7 mouse cellular contexts compared by ENCODE assay signal in the genomic region with DNA sequence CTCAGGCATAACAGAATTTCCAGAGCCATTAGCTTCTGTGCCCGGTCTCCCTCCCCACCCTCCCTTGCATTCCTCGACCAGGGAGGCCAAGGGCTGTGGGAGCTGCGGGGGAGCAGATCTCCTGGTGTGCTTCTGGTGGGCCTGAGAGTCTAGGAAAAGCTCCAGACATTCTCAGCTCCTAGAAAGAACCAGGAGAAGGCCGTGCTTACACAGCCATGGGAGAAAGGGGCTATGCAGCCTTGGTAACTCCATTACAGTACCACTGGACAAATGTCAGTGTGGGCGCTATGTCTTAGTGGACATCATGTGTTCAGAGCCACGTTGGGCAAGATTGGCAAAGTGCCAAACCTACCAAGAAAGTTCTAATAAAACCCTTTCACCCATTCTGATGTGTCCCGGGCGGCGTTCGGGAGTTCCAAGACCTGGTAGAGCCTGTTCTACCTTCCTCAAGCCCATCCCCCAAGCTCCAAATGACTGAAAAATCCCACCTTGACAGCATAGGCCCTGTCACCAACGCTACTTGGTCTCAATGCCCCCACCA. TPM values are rescaled to one million over a fixed set of nuclear protein-coding genes. Genes with fewer than 3 reads are reported as not detected.
A peak's percentile ranks its signal among the peaks of the same experiment; 100 is the strongest.
DNase-seq lines count a peak whose midpoint lies in the region; ATAC-seq and TF ChIP-seq lines count a peak whose summit lies in the region.

No protein-coding gene starts in this region.

- H3K27ac ChIP-seq in ES-E14 (ENCODE audit: insufficient read depth, low read depth, low read length, poor library complexity, severe bottlenecking): no peak overlapping the region
- H3K27ac ChIP-seq in forebrain, embryonic 13.5 days: no peak overlapping the region
- peak overlapping the region; percentile 84 for H3K27ac ChIP-seq in lung, embryonic 15.5 days

- no peak overlapping the region for H3K9ac ChIP-seq in ES-E14 (ENCODE audit: insufficient read depth, low read depth, low read length, poor library complexity, severe bottlenecking)
- peak overlapping the region; percentile 82 for H3K9ac ChIP-seq in forebrain, embryonic 13.5 days
- H3K9ac ChIP-seq in lung, embryonic 15.5 days: peak overlapping the region; percentile 90

- H3K4me1 ChIP-seq in ES-E14 (ENCODE audit: control insufficient read depth in 2 of 2, insufficient read depth in 2 of 2, low read length in 2 of 2, poor library complexity in 1 of 2): peaks cover 2 to 20% of the 10 kb centered on the region in 2 experiments; a peak in 3 of 4 replicates
- peaks cover 22% of the 10 kb centered on the region for H3K4me1 ChIP-seq in forebrain, embryonic 13.5 days
- peaks cover 42% of the 10 kb centered on the region for H3K4me1 ChIP-seq in lung, embryonic 15.5 days

- peak; percentile 5; the same call in 1 of the 2 replicates for ATAC-seq in forebrain, embryonic 13.5 days
- ATAC-seq in lung, embryonic 15.5 days (ENCODE audit: borderline replicate concordance, extremely low read depth, low FRiP score, low TSS enrichment): peak; percentile 13; the same call in 1 of the 2 replicates
- ATAC-seq in CD4-positive, CD25-positive, alpha-beta regulatory T cell, adult 4 months: no peak

- in situ Hi-C loops in ES-E14 (cut with MboI; ENCODE audit: low sequenced_read_pairs in 2 of 2, unreplicated experiment in 2 of 2): no loop called here

- H3K4me3 ChIP-seq in ES-E14 (ENCODE audit: insufficient read depth in 1 of 2, low read depth in 1 of 2, low read length in 2 of 2, poor library complexity in 1 of 2, severe bottlenecking in 1 of 2): peak overlapping the region; percentile 56 to 67
- peak overlapping the region; percentile 59 for H3K4me3 ChIP-seq in forebrain, embryonic 13.5 days
- H3K4me3 ChIP-seq in lung, embryonic 15.5 days: peak overlapping the region; percentile 75

- WGBS in forebrain, embryonic 13.5 days: 16% methylated on average over 11 of the region's 11 CpGs
- 16% methylated on average over 11 of the region's 11 CpGs for WGBS in lung, embryonic 15.5 days

- DNase-seq in 3T3-L1 (ENCODE audit: low read depth, low spot score) (peak; percentile 73), ES-E14 (ENCODE audit: low read depth, low spot score) (no peak)
- peak; percentile 58 for DNase-seq in kidney, adult 11 months
- no peak for DNase-seq in spleen, postnatal 4 days (ENCODE audit: low spot score in 2 of 2)

- no peaks in the 10 kb centered on the region for H3K9me3 ChIP-seq in ES-E14 (ENCODE audit: control insufficient read depth, insufficient read depth, low read depth, low read length)
- no peaks in the 10 kb centered on the region for H3K9me3 ChIP-seq in forebrain, embryonic 13.5 days (replicated peaks)
- H3K9me3 ChIP-seq in lung, embryonic 15.5 days: no peaks in the 10 kb centered on the region

- no peaks in the 10 kb centered on the region for H3K36me3 ChIP-seq in ES-E14 (ENCODE audit: control insufficient read depth, insufficient read depth, low read length, poor library complexity, severe bottlenecking)
- no peaks in the 10 kb centered on the region for H3K36me3 ChIP-seq in forebrain, embryonic 13.5 days (ENCODE audit: poor library complexity, severe bottlenecking)
- 0 out of 2 replicates have a peak, but pooled peaks cover 5% of the 10 kb centered on the region for H3K36me3 ChIP-seq in lung, embryonic 15.5 days

- peak overlapping the region; percentile 98 for H3K4me2 ChIP-seq in forebrain, embryonic 13.5 days
- H3K4me2 ChIP-seq in lung, embryonic 15.5 days: peak overlapping the region; percentile 98

- H3K27me3 ChIP-seq in forebrain, embryonic 13.5 days: peaks cover 26% of the 10 kb centered on the region
- H3K27me3 ChIP-seq in lung, embryonic 15.5 days: no peaks in the 10 kb centered on the region

TF ChIP-seq in ES-E14, 5 proteins besides CTCF, POLR2A, EP300 and RAD21:
- TF ChIP-seq HCFC1 (IDR thresholded peaks at IDR 0.05; ENCODE audit: borderline replicate concordance, insufficient read depth, low read length): no peak
- TF ChIP-seq ZC3H11A (IDR thresholded peaks at IDR 0.05; ENCODE audit: borderline replicate concordance, low read depth, low read length): no peak
- no peak for TF ChIP-seq MAFK (IDR thresholded peaks at IDR 0.05; ENCODE audit: insufficient read depth, low read depth, low read length)
- TF ChIP-seq ZNF384 (IDR thresholded peaks at IDR 0.05; ENCODE audit: low read depth, low read length): no peak
- TF ChIP-seq CHD2 (IDR thresholded peaks at IDR 0.05; ENCODE audit: low read depth, low read length): no peak

RNA-seq across cellular contexts. Expression of gene Lmna, which starts 7.7 kb away (rescaled TPM):
- 80.1 and 121 TPM in 2 replicates for total RNA-seq in ES-E14 (2012; rRNA removed)
- polyA plus RNA-seq in forebrain, embryonic 13.5 days (2015; fragmentation: Nextera tagmentation; extraction: Ambion mirVana): 12.1 and 15.5 TPM in 2 replicates
- polyA plus RNA-seq in lung, embryonic 15.5 days (2015; fragmentation: Nextera tagmentation; extraction: Ambion mirVana): 111 and 121 TPM in 2 replicates
- polyA plus RNA-seq in CD4-positive, CD25-positive, alpha-beta regulatory T cell, adult 4 months (2017; shearing (Covaris generic)): 1 to 10 TPM; 5.0 to 5.1 TPM

RNA-seq across cellular contexts. Expression of gene Mex3a, which starts 30.1 kb away (rescaled TPM):
- total RNA-seq in ES-E14 (2012; rRNA removed): 24.9 and 29.8 TPM in 2 replicates
- polyA plus RNA-seq in forebrain, embryonic 13.5 days (2015; fragmentation: Nextera tagmentation; extraction: Ambion mirVana): 51.5 and 52.6 TPM in 2 replicates
- 15.8 and 16.8 TPM in 2 replicates for polyA plus RNA-seq in lung, embryonic 15.5 days (2015; fragmentation: Nextera tagmentation; extraction: Ambion mirVana)
- 1 to 10 TPM in 1 of 2 experiments, under 1 TPM in 1; 0.60 to 1.5 TPM for polyA plus RNA-seq in CD4-positive, CD25-positive, alpha-beta regulatory T cell, adult 4 months (2017; shearing (Covaris generic))

RNA-seq across cellular contexts. Expression of gene Sema4a, which starts 41.1 kb away (rescaled TPM):
- 8.8 and 10.1 TPM in 2 replicates for total RNA-seq in ES-E14 (2012; rRNA removed)
- 13.7 and 16.7 TPM in 2 replicates for polyA plus RNA-seq in forebrain, embryonic 13.5 days (2015; fragmentation: Nextera tagmentation; extraction: Ambion mirVana)
- polyA plus RNA-seq in lung, embryonic 15.5 days (2015; fragmentation: Nextera tagmentation; extraction: Ambion mirVana): 4.5 and 5.3 TPM in 2 replicates
- polyA plus RNA-seq in CD4-positive, CD25-positive, alpha-beta regulatory T cell, adult 4 months (2017; shearing (Covaris generic)): 10 to 100 TPM; 17.6 to 32.8 TPM

RNA-seq across cellular contexts. Expression of gene Rab25, which starts 46.0 kb away (rescaled TPM):
- 2.1 and 4.0 TPM in 2 replicates for total RNA-seq in ES-E14 (2012; rRNA removed)
- polyA plus RNA-seq in forebrain, embryonic 13.5 days (2015; fragmentation: Nextera tagmentation; extraction: Ambion mirVana): not detected in 2 replicates
- polyA plus RNA-seq in lung, embryonic 15.5 days (2015; fragmentation: Nextera tagmentation; extraction: Ambion mirVana): 33.1 and 36.4 TPM in 2 replicates
- not detected for polyA plus RNA-seq in CD4-positive, CD25-positive, alpha-beta regulatory T cell, adult 4 months (2017; shearing (Covaris generic))

RNA-seq across cellular contexts. Expression of gene Lamtor2, which starts 50.8 kb away (rescaled TPM):
- total RNA-seq in ES-E14 (2012; rRNA removed): 108 and 112 TPM in 2 replicates
- 170 and 180 TPM in 2 replicates for polyA plus RNA-seq in forebrain, embryonic 13.5 days (2015; fragmentation: Nextera tagmentation; extraction: Ambion mirVana)
- polyA plus RNA-seq in lung, embryonic 15.5 days (2015; fragmentation: Nextera tagmentation; extraction: Ambion mirVana): 165 and 178 TPM in 2 replicates
- polyA plus RNA-seq in CD4-positive, CD25-positive, alpha-beta regulatory T cell, adult 4 months (2017; shearing (Covaris generic)): 100 to 1,000 TPM; 197 to 234 TPM

Comparison
In these comparisons a context has a peak if more than half of its experiments do, and no peak if none do; other contexts are left out.
1. DNase-seq: peak in 3T3-L1 (single experiment) and kidney, adult 11 months (single experiment); none in ES-E14 (single experiment) and spleen, postnatal 4 days (0 of 2).
2. Peak in every context shown above with its lines, with median percentiles within 50 percentile points of each other: H3K4me3 ChIP-seq.